Mouse (Mus musculus): ENCODE measurements around the gene Tgtp2.

- TF ChIP-seq GATA1 (IDR thresholded peaks at IDR 0.05; ENCODE audit: low read length) (no peak), TAL1 (IDR thresholded peaks at IDR 0.05; ENCODE audit: low read length) (no peak)
These were observed 20.9 kb upstream of the Tgtp2 start for GRCm38 (mm10) chr11:49084875-49085274.
